Mouse (Mus musculus) spleen, postnatal 4 days (tissue): Measurements from ENCODE around the gene Cdk18.
"Not testable (repeated sequence)": the region's sequence is repeated elsewhere in the genome, so short reads cannot be mapped to it uniquely, and the experiment has no call there.

ENCODE experiments used
- DNase-seq, 2 experiments: peaks; one replicate each; pipeline ENCODE4 v3.0.0; 2022; ENCODE audit warnings: low spot score in 2 of 2

Cdk18 gene

DNA sequence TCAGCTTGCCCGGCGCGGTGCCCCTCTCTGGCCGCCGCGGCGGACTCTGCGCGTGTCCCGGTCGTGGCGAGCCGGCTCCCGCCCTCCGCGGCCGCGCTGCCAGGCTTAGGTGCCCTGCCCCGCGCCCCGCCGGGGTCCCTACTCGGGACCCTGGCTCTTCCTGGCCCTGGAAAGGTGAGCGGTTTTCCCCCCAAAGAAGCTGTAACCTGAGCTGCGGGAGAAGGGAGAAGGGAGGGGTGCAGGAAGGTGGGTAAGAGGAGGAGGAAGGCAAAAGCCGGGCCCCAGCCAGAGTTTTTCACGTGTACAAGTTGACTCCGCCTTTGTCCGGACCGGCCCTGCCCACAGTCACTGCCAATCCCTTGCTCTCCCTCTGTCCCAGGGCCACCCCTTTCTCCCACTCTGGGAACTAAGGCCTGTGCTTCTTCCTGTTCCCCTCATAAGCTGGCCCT is at the start of gene Cdk18:
TSS of gene Cdk18 (minus strand) at position 269 of the 449 bp plus-strand sequence.
- no peak for DNase-seq

DNA sequence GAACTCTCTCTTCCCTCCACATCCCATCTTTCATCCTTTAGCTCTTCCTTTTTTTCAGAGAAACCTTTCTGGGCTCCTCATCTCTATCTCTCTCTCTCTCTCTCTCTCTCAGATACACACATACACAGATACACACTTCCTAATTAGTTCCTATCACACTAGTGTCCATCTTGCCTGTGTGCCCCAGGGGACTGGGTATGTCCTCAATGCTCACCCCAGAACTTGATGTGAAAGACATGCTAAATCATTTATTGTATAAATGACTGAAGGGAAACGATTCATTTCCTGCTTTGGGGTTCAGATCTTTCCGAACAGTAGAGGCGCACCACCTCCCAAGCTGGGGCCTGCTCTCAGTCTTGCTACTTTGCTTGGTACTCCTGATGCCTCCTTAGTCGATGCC is 49.7 kb upstream of the Cdk18 start:
- DNase-seq = no peak

DNA sequence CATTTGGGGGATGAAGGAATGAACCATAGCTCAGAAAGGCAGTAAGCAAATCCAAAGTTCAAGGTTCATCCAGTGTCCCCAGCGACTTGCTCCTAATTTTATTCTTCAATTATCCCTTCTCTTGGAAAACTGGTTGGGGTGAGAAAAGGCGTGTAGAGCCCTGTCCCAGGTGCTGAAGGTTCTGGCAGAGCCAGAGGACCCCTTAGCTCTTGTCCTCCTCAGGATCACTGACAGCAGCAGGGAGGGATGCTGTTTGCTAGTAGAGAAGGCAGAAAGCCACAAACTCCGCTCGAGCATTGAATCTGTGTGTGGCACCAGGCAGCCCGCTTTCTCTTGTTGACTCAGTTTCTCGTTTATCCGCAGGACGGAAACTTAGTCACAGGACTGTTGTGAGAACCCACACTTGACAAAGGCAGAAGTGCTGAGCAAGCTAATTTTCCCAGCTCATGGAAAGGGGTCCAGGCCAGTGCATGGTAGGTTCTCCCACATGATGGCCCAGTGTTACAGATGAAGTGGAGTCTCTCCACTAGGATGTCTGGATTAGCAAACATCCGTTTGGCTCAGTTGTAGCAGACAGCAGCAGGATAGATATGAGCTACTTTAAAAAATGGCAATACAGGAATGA is 49.1 kb upstream of the Cdk18 start:
- DNase-seq = no peak

DNA sequence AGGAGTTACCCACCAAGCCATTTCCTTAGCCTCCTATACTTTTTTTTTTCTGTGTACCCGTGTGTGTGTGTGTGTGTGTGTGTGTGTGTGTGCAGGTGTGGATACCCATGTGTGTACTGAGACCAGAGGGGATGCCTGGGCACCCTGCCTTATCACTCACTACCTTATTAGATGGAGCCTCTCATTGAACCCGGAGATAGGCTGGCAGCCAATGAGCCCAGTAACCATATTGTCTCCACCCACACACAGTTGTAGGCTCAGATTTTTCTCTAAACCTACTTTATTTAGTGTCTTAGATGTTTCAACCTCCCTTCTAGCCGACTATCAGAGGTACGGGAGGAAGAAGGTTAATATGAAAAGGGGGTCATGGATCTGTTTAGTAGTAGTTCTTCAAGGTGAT is 46.8 kb upstream of the Cdk18 start:
- DNase-seq = no peak

DNA sequence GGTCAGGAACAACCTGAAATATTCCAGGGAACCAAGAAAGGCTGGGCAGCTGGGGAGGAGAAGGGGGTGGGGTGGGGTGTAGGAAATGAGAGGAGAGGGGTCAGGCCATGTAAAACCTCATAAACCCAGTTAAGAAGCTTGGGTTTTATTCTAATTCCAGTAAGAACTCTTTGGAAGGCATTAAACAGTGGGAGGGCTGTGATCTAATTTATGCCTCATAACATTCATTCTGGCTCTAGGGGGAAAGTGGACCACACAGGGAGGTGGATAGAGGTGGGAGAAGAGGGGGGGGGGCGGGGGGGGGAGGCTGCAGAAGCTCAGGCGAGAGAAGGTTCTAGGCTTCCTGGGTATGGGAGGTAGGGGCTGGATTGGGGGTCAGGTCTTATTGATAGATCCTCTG is 32.1 kb upstream of the Cdk18 start:
- no peak for DNase-seq

DNA sequence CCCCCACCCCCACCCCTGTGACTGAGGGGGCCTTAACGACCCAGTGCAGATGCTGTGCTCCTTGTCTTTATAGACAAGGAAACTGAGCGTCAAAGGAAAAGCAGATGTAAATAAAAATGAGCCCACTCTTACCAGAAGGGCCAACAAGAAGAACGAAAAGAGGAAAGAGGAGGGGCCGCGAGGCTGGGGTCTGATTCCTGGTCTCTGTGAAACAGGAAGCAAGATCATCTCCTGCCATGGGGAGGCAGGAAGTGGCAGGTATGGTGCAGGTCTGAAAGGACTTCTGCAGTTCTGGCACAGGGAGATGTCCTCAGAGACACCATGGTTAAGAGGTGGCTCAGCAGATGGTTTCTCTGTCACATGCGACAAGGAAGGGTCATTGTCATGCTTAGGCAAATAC is 31.2 kb upstream of the Cdk18 start:
- no peak for DNase-seq

DNA sequence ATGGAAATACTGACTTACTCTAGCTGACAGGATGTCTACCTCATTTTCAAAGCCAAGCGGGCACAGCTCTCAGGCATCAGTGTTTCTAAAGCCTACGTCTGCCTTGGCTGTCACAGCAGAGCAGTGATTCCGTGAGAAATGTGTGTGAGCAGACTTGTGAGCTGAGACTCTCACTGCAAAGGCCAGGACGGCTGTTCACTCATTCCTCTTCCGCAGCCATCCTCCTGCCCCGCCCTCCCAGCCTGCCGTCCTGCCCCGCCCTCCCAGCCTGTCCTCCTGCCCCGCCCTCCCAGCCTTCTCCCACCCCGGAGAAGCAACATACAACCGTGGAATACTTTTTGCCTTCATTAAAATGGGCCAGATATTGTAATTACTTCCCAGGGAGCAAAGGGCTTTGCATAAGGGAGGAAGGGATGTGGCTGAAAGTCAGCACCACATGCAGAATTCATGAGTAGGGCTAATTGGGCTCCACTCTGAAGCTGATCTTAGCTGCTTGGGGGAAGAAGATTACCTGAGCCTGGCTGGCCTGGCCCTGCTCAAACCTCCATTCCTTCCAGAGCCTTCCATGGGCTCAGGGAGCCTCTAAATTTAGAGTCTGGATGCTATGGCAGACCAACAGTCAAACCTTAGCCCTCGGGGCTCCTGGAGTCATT is 28.8 kb upstream of the Cdk18 start:
- DNase-seq = no peak

DNA sequence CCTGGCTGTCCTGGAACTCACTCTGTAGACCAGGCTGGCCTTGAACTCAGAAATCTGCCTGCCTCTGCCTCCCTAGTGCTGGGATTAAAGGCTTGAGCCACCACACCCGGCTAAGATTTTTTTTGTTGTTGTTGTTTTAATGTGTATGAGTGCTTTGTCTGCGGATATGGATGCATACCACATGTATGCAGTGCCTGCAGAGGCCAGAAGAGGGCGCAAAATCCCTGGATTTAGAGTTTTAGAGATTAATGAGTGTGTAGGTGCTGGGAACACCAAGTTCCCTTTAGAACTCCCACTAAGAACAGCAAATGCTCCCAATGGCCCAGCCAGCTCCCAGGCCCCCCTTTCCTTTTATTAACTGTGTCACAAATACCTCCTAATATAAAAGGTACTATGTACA is 26.4 kb upstream of the Cdk18 start:
- no peak for DNase-seq

DNA sequence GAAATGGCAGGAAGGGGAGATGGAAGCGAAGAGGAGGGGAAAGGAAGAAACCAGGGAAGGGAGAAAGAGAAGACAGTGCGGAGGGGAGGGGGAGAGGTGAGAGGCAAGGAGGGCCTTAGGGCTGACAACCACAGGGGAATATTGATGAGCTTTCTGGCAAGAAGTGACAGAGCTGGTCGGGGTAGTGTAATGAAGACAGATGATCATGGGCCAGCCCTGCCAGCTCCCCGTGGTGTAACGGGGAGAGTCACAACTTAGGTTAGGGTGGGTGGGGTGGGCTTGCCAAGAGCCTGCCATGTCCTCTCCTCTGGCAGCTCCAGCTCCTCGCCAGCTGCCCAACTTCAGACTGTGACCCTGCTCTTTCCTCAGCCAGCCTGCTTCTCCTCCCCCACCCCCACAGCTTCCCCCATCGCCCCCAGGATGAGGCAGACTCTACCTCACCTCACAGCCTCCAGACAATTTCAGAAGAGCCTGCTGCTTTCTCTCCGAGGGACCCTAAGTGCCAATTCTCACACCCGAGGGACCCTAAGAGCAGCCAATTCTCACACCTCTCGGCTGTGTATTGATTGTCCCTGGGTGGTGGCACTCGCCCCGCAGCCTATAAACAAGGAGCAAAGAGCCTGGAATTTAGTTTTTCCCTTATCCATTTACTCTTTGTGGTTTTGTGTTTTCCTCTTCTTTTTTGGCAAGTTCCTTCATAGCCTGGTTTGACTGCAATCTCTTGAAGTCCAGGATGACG is 25.5 kb upstream of the Cdk18 start:
- DNase-seq = no peak

DNA sequence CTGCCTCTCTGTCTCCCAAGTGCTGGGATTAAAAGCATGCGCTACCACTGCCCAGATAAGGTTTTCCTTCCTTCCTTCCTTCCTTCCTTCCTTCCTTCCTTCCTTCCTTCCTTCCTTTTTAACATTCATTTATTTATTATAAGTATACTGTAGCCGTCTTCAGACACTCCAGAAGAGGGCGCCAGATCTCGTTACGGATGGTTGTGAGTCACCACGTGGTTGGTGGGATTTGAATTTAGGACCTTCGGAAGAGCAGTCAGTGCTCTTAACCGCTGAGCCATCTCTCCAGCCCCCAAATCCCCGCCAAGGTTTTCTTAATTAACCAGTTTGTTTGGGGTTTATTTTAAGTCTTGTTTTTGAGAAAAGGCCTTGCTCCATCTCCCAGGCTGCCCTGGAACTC is 23.1 kb upstream of the Cdk18 start:
- DNase-seq = not testable (repeated sequence)

DNA sequence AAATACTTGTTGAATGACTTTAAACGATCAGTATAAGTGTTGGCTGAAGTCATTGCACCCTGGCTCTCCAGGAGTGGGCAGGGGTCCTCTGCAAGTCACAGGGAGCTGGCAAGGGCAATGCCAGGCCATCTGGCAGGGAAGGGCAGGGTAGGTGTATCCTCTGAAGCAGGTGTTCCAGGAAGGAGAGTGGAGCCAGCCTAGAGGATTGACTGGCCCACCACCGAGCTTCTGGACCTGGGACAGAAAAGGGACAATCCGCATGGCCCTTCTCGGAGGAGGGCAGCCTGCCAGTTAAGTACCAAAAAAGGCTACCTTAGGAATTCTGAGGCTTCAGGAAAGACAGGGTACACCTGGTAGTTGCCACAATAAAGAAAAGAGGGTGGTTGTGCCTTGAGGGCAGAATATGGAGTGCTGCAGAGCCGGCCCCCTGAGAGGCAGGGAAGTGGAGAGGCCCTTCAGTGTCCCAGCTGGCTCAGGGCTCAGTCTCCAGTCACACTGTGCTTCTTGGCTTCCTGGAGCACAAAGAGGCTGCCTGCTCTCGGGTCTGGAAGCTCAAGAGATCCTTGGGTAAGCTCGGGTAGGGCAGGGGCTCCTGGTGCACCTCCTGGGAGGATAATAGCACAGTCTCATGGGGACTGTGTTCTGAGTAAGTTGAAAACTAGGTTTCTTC is 21.9 kb upstream of the Cdk18 start:
- no peak for DNase-seq

DNA sequence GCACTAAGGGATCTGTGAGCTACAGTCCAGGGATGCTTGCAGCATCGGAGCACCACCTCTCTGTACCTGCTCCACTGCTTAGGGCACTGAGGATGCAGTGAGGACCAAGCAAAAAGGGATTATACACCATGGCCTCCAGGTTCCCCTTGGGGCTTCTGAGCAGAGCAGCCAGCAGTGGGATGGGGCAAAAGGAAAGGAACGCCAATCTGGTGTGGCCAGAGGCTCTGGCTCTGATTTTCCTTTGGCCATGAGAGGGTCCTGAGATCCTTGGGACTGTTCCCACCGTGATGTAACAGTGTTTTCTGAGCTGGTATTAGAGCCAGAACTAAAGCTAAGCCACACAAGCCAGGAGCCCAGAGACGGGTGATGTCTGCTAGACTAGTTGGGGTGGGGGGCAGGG is 20.2 kb upstream of the Cdk18 start:
- no peak for DNase-seq

DNA sequence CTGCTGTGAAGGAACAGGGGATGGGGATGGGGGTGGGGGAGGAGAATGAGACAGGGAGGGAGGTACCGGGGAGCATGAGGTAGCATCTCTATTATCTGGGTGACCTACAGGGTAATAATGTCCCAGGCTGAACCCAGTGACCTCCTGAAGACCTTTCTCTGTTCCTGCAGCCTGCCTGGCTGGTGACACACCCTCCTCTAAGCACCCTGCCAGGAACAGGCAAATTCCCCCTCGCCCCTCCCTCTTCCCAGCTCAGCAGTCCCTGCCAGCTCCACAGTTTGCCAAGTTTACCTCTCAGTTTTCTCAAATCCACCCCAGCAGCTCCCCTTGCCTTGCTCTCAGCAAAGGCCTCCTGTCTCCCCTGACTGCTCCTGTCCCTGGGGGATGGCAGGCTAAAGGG is 19.3 kb upstream of the Cdk18 start:
- DNase-seq = no peak

DNA sequence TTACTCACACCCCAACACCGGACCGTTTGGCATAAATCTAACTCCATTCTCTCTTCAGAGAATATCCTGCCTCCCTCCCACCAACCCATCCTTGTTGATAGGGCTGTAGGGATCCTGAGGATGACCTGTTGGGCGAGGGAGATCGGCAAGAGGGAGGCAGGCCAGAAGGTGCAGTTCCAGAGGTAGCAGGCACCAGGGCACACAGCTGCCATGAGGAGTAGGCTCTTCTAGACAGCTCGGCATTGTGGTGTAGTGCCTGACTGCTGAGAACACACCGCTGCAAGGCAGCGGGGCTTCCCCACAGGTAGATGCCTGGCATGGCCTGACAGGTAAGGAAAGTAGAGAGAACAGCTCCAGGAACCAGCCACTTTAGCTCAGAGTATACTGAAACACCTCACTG is 18.3 kb upstream of the Cdk18 start:
- no peak for DNase-seq

DNA sequence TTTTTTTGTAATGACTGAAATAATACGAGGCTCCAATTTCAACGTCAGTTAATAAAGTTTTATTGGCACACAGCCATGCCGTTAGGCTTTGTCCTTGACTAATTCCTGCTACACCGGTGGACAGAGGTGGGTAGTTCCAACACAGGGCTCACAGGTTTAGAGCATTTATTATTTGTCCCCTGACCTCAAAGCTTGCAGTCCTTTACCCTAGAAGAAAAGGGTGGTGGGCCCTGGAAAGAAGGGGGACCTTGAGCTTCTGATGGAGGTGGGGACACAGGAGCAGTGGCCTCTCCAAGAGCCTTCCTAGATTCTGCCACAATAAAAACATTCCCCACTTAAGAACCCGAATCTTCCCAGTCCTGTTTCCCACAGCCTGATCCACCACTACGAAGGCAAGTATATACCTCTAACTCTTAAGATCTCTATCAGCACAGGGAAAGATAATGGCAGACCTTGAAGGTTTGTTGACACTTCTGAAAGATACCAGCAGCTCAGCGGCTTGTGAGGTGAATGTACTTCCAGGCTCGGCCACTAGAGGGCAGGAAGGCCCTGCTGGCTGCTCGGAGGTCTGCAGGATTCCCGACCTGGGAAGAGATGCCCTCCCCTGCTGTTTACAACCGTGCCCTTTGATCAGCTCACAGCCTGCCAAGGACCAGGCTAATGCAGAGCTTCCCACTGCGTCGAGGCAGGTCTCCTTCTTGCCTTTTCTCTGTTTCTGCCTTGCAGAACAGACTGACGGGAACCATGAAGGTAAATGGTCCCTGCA is 17.7 kb upstream of the Cdk18 start:
- peak; percentile 75 to 92 for DNase-seq

DNA sequence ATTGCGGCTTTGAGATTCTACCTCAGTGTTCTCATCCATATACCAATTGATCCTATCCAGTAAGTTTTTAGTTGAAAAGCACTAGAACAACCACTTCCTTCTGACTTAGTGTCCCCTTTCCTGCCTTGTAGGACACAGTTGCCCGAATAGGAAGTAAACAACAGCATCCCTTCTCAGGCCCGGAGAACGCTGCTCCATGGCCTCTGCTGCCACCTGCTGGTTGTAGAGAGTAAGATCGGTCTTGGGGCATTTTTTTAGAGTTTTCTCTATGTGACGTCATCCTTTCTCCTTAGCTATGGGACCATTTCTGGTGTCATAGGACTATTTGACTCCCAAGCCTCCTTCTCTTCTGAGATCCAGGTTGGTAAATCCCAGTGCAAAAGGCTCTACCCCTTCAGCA is 16.3 kb upstream of the Cdk18 start:
- DNase-seq = peak; percentile 69 to 91

DNA sequence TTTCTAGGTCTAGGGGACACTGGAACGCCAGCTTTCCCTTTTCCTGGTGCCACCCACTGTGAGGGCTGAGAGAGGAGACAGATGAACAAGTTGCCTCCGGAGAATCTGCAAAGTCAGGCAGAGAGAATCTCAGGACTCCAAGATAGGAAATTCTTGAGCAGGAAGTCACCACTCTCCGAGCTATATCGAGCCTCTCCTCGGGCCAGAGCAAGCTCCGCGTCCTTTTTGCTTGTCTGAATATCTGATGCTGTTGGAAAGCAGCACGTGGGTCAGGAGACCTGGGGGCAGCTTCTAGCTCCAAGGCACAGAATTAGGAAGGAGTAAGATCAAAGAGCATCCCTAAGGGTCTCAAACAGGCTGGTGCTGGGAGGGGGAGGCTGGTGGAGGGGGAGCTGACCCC is 14.2 kb upstream of the Cdk18 start:
- no peak for DNase-seq

DNA sequence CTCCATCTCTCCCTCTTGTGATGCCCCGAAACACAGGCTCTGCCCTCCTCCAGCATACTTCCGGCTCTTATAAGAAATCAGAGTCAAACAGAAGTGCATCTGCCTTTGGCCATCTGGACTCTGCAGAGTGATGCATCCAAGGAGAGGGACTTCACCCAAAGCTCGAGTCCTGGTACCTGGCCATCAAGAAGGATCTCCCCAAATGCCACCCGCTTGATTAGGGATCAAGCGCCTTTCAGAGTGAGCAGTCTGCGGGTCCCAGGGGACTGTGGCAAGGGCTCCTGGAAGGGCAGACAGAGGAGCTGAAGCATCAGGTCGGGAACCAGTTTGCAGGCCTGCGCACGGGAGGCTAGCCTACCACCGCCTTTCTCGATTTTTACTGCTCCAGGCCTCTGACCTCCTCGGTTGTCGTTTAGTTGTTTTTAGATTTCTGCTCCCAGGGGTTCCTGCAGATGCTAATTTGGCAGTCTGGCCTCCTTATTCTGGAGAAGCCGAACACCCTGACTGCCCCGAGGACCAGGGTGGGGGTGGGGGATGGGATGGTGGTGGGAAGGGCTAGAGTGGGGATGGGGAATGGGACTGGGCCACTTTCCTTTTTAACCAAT is 13.7 kb upstream of the Cdk18 start:
- no peak for DNase-seq

DNA sequence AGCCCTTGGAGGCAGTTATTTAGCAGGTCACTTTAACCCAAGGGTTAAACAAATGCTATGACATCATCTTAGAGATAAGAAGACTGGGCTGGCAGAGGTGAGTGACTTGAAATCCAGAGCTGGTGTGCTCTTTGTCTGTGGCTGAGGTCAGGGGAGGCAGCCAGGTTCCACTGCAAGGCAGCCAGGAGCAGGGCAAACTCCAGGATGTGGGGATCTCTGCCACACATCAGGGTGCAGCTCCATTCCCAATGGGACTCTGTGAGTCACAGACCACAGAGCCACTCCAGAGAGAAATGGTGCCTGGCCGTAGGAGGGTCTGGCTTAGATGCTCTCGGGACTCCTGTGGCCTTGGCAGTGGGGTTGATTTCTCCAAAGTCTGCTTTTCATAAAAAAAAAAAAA is 12.4 kb upstream of the Cdk18 start:
- no peak for DNase-seq

DNA sequence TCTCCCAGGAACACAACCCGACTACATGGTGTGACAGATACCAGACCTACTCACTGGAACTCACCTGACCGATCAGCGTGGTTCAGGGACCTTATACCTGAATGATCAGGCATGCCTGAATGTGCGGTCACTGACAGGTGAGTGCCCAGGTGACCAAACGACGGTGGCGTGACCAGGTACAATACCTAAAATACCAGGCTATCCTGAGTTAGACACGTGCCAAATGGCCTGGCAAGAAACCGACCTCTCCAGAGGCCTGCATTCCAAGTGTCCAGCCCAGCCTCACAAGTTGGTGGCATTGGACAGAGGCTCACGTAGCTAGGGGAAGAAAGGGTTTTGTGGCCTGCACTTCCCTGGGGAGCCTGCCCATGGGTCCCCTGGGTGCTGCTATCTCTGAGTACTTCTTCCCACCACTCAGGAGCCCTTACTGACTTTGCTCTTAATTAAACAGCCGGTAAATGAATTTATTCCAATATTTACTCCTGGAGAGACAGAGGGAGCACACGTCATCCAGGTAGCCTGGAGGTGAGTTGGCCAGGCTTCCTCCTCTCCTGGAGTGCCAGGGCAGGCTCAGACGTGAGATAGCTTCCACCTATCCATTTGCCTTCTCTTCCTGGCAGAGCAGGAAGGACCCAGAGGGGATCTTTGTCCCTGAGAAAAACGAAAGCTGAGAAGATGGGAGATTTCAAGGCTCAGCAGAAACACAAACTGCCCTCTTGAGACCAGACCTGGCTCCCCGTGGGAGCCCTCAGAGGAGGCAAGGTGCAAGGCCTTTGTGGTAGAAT is 11.5 kb upstream of the Cdk18 start:
- no peak for DNase-seq

DNA sequence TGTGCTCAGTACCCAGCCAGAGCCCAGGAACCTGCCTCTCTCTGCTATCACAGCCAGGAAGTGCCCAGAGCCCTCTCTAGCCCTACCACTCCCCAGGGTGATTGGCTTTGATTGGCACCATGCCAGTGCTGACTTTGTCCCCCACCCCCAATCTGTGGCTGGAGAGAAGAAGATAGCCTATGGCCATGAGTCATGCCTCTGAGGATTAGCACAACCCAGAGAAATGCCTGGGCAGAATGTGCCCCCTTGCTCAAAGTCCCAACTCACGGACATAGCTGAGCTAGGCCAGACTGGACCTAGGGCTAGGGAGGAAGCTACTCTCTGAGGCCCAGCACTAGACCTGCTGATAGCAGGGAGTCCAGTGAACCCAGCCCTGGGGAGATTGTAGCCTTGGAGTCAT is 10.7 kb upstream of the Cdk18 start:
- no peak for DNase-seq
